In genomic region chr17:10479020-10479707, GRCm38 (mm10) we compare ENCODE assay signal across 9 mouse cellular contexts.
DNase-seq lines count a peak whose midpoint lies in the region; ATAC-seq and TF ChIP-seq lines count a peak whose summit lies in the region.
"Had no signal": no experiment of that assay in that cellular context is flagged by ENCODE, and none has a peak within 500 bp of the region (broad histone marks: within the 10 kb centered on the region; RNA-seq: fewer than 3 reads in every experiment).

No protein-coding gene starts in this region.

- H3K4me1 ChIP-seq in heart, embryonic 11.5 days (ENCODE audit: control insufficient read depth, insufficient read depth, low read length), result peaks cover 28% of the 10 kb centered on the region
- peaks cover 12% of the 10 kb centered on the region for H3K4me1 ChIP-seq in lung, embryonic 16.5 days (replicated peaks; ENCODE audit: control insufficient read depth, insufficient read depth, low read length)
- H3K4me1 ChIP-seq in lung, adult 2 months (ENCODE audit: control insufficient read depth, insufficient read depth, low read length), result no peaks in the 10 kb centered on the region
- H3K4me1 ChIP-seq in embryonic fibroblast, embryonic 13.5 days (ENCODE audit: control insufficient read depth, insufficient read depth, low read length), result no peaks in the 10 kb centered on the region

- H3K9me3 ChIP-seq in heart, embryonic 11.5 days (replicated peaks; ENCODE audit: control insufficient read depth, low read length), result no peaks in the 10 kb centered on the region
- no peaks in the 10 kb centered on the region for H3K9me3 ChIP-seq in lung, embryonic 16.5 days (ENCODE audit: control insufficient read depth, low read length)

- TF ChIP-seq CTCF in lung, adult 2 months (IDR thresholded peaks at IDR 0.05; ENCODE audit: insufficient read depth, low read length), result no peak
- no peak for TF ChIP-seq CTCF in embryonic fibroblast, embryonic 13.5 days (IDR thresholded peaks at IDR 0.05; ENCODE audit: borderline replicate concordance, insufficient read depth, low read length)

- TF ChIP-seq POLR2A in lung, adult 2 months (IDR thresholded peaks at IDR 0.05; ENCODE audit: borderline replicate concordance, extremely low read depth, low read depth, low read length), result no peak
- no peak for TF ChIP-seq POLR2A in embryonic fibroblast, embryonic 13.5 days (IDR thresholded peaks at IDR 0.05; ENCODE audit: low read depth, low read length)

- WGBS in heart, embryonic 11.5 days (ENCODE audit: insufficient replicate concordance), result 51% methylated on average over 17 of the region's 17 CpGs
- WGBS in lung, embryonic 16.5 days, result 48% methylated on average over 17 of the region's 17 CpGs
- 63% methylated on average over 17 of the region's 17 CpGs for WGBS in lung, adult 2 months

- H3K4me3 ChIP-seq in heart, embryonic 11.5 days (ENCODE audit: low read depth, low read length), result no peak overlapping the region
- no peak overlapping the region for H3K4me3 ChIP-seq in lung, embryonic 16.5 days (ENCODE audit: low read length)
- H3K4me3 ChIP-seq in lung, adult 2 months (replicated peaks; ENCODE audit: extremely low read depth, low read depth, low read length), result no peak overlapping the region
- no peak overlapping the region for H3K4me3 ChIP-seq in embryonic fibroblast, embryonic 13.5 days (ENCODE audit: insufficient read depth, low read length)

- H3K36me3 ChIP-seq in heart, embryonic 11.5 days (ENCODE audit: control insufficient read depth, insufficient read depth, low read length), result no peaks in the 10 kb centered on the region
- no peaks in the 10 kb centered on the region for H3K36me3 ChIP-seq in lung, embryonic 16.5 days (ENCODE audit: control insufficient read depth, insufficient read depth, low read length)

- peak overlapping the region; percentile 82 for H3K27ac ChIP-seq in heart, embryonic 11.5 days (ENCODE audit: low read depth, low read length)
- H3K27ac ChIP-seq in lung, embryonic 16.5 days (ENCODE audit: low read length), result peak overlapping the region; percentile 76
- H3K27ac ChIP-seq in embryonic fibroblast, embryonic 13.5 days (ENCODE audit: insufficient read depth, low read length), result peak overlapping the region; percentile 36; the same call in 1 of the 2 replicates
- H3K27ac ChIP-seq: stomach, postnatal 0 days had no signal

- H3K4me2 ChIP-seq in heart, embryonic 11.5 days, result no peak overlapping the region
- no peak overlapping the region for H3K4me2 ChIP-seq in lung, embryonic 16.5 days (ENCODE audit: low read depth, low read length)

- ATAC-seq in heart, embryonic 11.5 days (replicated peaks; ENCODE audit: insufficient number of reproducible peaks, low FRiP score, low TSS enrichment), result no peak
- peak; percentile 73 for ATAC-seq in lung, embryonic 16.5 days (ENCODE audit: low read depth)
- 0 out of 2 replicates have a peak, but pooled peaks have one; percentile 6 for ATAC-seq in megakaryocyte progenitor cell, adult 5-6 weeks (replicated peaks; ENCODE audit: poor library complexity)

- DNase-seq in heart, adult 8-10 months (ENCODE audit: low spot score), result no peak
- DNase-seq in lung, adult 2 months, result no peak
- no peak for DNase-seq in c-Kit-positive CD71-positive TER-119-positive erythroid progenitor cells, embryonic 14.5 days (ENCODE audit: low spot score)
- no peak for DNase-seq in cerebellum, adult 11 months

- H3K27me3 ChIP-seq in heart, embryonic 11.5 days (ENCODE audit: control insufficient read depth, insufficient read depth, low read length), result no peaks in the 10 kb centered on the region
- H3K27me3 ChIP-seq in lung, embryonic 16.5 days (ENCODE audit: control insufficient read depth, insufficient read depth, low read depth, low read length), result no peaks in the 10 kb centered on the region

- peak overlapping the region; percentile 11 for H3K9ac ChIP-seq in heart, embryonic 11.5 days (ENCODE audit: low read depth, low read length)
- 0 out of 2 replicates have a peak overlapping the region, but pooled peaks have one; percentile 4 for H3K9ac ChIP-seq in lung, embryonic 16.5 days (ENCODE audit: low read length)
